Mouse (Mus musculus): ENCODE results near the gene Wars2.

DNA sequence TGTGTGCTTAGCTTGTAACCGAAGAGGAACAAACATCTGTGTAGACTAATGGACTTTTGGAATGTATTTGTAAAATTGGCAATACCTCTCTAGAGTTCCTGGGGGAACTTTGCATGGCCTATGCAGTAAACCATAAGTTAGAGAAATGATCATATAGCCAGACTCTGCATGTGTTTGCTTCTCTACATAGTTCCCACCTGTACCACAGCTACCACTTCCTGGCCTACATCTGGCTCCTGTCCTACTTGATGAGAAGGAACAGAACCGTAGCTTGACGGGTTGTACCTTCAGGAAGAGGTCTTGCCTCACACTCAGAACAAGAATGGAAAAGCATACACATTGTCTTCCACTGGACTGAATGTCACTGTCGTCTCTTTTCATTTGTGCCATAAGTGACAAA is 52.7 kb downstream of the Wars2 start:
- TF ChIP-seq POLR2A (IDR thresholded peaks at IDR 0.05; ENCODE audit: insufficient read length, low read depth) (no peak), POLR2AphosphoS2 (IDR thresholded peaks at IDR 0.05; ENCODE audit: insufficient read length, low read depth) (no peak), CEBPB (IDR thresholded peaks at IDR 0.05; ENCODE audit: insufficient read depth, poor library complexity, severe bottlenecking) (no peak), MAX (IDR thresholded peaks at IDR 0.05; ENCODE audit: low read depth) (no peak), USF1 (IDR thresholded peaks at IDR 0.05; ENCODE audit: low read depth) (no peak), E2F4 (IDR thresholded peaks at IDR 0.05; ENCODE audit: insufficient read depth) (no peak), TCF12 (IDR thresholded peaks at IDR 0.05; ENCODE audit: insufficient read depth, poor library complexity, severe bottlenecking) (no peak), REST (IDR thresholded peaks at IDR 0.05; ENCODE audit: insufficient read depth, insufficient read length) (no peak), MYOG (IDR thresholded peaks at IDR 0.05; ENCODE audit: control insufficient read depth in 1 of 3, insufficient read depth in 1 of 3, insufficient read length in 2 of 3, low read depth in 2 of 3) (no peak)

All from myocyte (in vitro differentiated cells).